Mouse (Mus musculus) ES-E14 (cell line): Measurements from ENCODE around the gene Rnpepl1. TPM values are rescaled to one million over a fixed set of nuclear protein-coding genes. Genes with fewer than 3 reads are reported as not detected.
A peak's percentile ranks its signal among the peaks of the same experiment; 100 is the strongest.

Source experiments
- DNase-seq: peaks from one replicate; pipeline ENCODE4 v3.0.0-alpha.2; 2013; ENCODE audit warnings: low read depth, low spot score
- H3K27ac ChIP-seq: 2 replicates; pipeline ENCODE4 v1.5.1; 2012; ENCODE audit warnings: low read depth, mild to moderate bottlenecking, low read length, moderate library complexity, mixed read lengths; ENCODE audit not compliant: poor library complexity, insufficient read depth, severe bottlenecking
- H3K36me3 ChIP-seq: 2 replicates; pipeline ENCODE4 v1.6.1; 2012; ENCODE audit warnings: mild to moderate bottlenecking, low read length, moderate library complexity, mixed read lengths; ENCODE audit not compliant: control insufficient read depth, poor library complexity, insufficient read depth, severe bottlenecking
- H3K4me1 ChIP-seq, 2 experiments: fragments of 150-350 bp in 1 of 2; sonication (generic) in 1 of 2; 2 replicates each; pipeline ENCODE4 v1.6.1; 2012; ENCODE audit warnings: low read length in 2 of 2, mild to moderate bottlenecking in 1 of 2, mixed read lengths in 1 of 2; ENCODE audit not compliant: control insufficient read depth in 2 of 2, insufficient read depth in 2 of 2, poor library complexity in 1 of 2
- H3K4me3 ChIP-seq, 2 experiments: fragments of 150-350 bp in 1 of 2; sonication (generic) in 1 of 2; 2 replicates each; pipeline ENCODE4 v1.5.1; 2012; ENCODE audit warnings: low read length in 2 of 2, low read depth in 1 of 2, mild to moderate bottlenecking in 1 of 2, mixed read lengths in 1 of 2; ENCODE audit not compliant: insufficient read depth in 1 of 2, poor library complexity in 1 of 2, severe bottlenecking in 1 of 2
- H3K9ac ChIP-seq: 2 replicates; pipeline ENCODE4 v1.6.1; 2012; ENCODE audit warnings: low read depth, mild to moderate bottlenecking, low read length, mixed read lengths; ENCODE audit not compliant: poor library complexity, insufficient read depth, severe bottlenecking
- H3K9me3 ChIP-seq: fragments of 150-350 bp; sonication (generic); 2 replicates; pipeline ENCODE4 v1.6.1; 2012; ENCODE audit warnings: low read depth, mild to moderate bottlenecking, low read length; ENCODE audit not compliant: control insufficient read depth, insufficient read depth
- CHD2 ChIP-seq: IDR thresholded peaks from 2 replicates; pipeline ENCODE4 v1.6.1; 2014; ENCODE audit warnings: mild to moderate bottlenecking, low read depth, low read length, inconsistent platforms
- HCFC1 ChIP-seq: IDR thresholded peaks from 2 replicates; pipeline ENCODE4 v1.6.1; 2012; ENCODE audit warnings: low read length, inconsistent platforms, borderline replicate concordance; ENCODE audit not compliant: insufficient read depth
- MAFK ChIP-seq: IDR thresholded peaks from 2 replicates; pipeline ENCODE4 v1.6.1; 2014; ENCODE audit warnings: mild to moderate bottlenecking, low read depth, low read length, inconsistent platforms; ENCODE audit not compliant: insufficient read depth
- ZC3H11A ChIP-seq: IDR thresholded peaks from 2 replicates; pipeline ENCODE4 v1.6.1; 2012; ENCODE audit warnings: low read depth, mild to moderate bottlenecking, inconsistent platforms, low read length, borderline replicate concordance
- ZNF384 ChIP-seq: IDR thresholded peaks from 2 replicates; pipeline ENCODE4 v1.6.1; 2012; ENCODE audit warnings: low read depth, low read length, inconsistent platforms
- in situ Hi-C, 2 experiments: fragments of 600-800 bp; cut with MboI; formaldehyde crosslinking; loops; one replicate each; pipeline ENCODE4 v1.15.1; 2025; ENCODE audit warnings: low sequenced_read_pairs in 2 of 2, inconsistent platforms in 1 of 2; ENCODE audit not compliant: unreplicated experiment in 2 of 2
- total RNA-seq: library from RNA; depleted of rRNA; stranded (reverse); fragments of 300-350 nt; gene quantifications from 2 replicates; pipeline ENCODE4 v1.2.3, GENCODE M21; 2012

Gene Rnpepl1
- total RNA-seq, 1 experiment, result 15.8 TPM

DNA sequence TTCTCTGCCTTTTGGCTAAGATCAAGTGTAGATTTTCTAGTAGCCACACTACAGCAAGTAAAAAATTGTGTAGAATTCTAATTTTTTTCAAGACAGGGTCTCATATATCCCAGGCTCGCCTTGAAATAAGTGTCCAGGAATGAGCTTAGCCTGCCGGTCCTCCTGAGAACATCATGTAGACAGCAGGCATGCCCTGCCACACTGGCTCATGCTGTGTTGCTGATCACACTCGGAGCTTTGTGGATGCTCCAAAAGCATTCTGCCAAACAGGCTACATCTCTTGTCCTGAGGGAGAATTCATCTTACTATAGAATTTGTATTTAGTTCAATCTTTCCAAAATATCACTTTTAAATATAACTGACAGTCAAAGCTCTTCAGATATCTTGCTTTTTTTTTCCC, 17.8 kb upstream of the Rnpepl1 start:
- Histone ChIP-seq H3K9ac (no peak overlapping the region), H3K4me3 (no peak overlapping the region), H3K9me3 (no peaks in the 10 kb centered on the region), H3K27ac (no peak overlapping the region), H3K4me1 (peaks cover 2 to 3% of the 10 kb centered on the region in 2 experiments; a peak in 2 of 4 replicates), H3K36me3 (no peaks in the 10 kb centered on the region)
- in situ Hi-C loops, result no loop called here
- DNase-seq, result no peak
- TF ChIP-seq ZNF384, result no peak
- TF ChIP-seq CHD2, result no peak
- no peak for TF ChIP-seq ZC3H11A
- TF ChIP-seq HCFC1, result no peak
- no peak for TF ChIP-seq MAFK

DNA sequence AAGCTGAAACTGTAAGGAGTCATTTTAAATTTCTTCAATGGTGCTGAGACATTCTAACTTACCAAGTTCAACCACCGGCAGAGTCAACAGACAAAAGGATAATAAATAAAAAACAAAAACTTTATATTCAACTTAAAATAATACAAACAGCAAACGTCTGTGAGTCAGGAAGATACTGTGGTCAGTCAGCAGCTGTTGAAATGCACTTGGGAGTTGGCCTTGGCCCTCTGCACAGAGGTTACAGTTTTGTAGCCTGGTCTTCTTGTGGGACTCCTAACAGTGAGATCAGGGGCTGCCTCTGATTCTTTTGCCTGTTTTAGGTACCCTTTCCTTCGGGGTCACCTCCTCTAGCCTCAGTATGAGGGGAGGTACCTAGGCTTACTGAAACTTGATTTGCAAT, 16.7 kb upstream of the Rnpepl1 start:
- H3K4me1 ChIP-seq, result peaks cover 1 to 2% of the 10 kb centered on the region in 2 experiments; a peak in 2 of 4 replicates
- no peak overlapping the region for H3K27ac ChIP-seq
- no peaks in the 10 kb centered on the region for H3K36me3 ChIP-seq
- no peak overlapping the region for H3K9ac ChIP-seq
- DNase-seq, result no peak
- in situ Hi-C loops, result no loop called here
- TF ChIP-seq CHD2 (no peak), ZC3H11A (no peak), HCFC1 (no peak), MAFK (no peak), ZNF384 (no peak)
- H3K9me3 ChIP-seq, result no peaks in the 10 kb centered on the region
- H3K4me3 ChIP-seq, result no peak overlapping the region

DNA sequence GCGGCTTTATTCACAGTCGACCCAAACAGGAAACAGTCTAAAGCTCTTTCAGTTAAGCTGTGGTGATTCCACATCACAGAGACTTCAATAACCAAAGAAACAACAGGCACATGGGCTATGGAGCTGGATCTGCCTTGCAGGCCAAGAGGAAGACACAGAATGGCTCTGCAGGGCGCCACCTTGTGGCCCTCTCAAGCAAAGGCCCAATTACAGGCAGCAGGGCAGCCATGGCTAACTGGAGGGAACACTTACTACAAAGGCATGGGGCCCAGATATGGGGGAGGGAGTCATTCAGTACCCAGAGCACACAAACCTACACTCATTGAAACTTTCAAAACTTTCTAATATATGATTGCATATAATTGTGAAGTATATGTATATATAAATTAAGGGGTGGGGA, 15.5 kb upstream of the Rnpepl1 start:
- H3K36me3 ChIP-seq, result no peaks in the 10 kb centered on the region
- H3K9me3 ChIP-seq, result no peaks in the 10 kb centered on the region
- H3K4me3 ChIP-seq, result no peak overlapping the region
- H3K4me1 ChIP-seq, result no peaks in the 10 kb centered on the region
- no peak for TF ChIP-seq HCFC1
- peak; percentile 64; the same call in 1 of the 2 replicates for TF ChIP-seq ZC3H11A
- H3K9ac ChIP-seq, result no peak overlapping the region
- no peak overlapping the region for H3K27ac ChIP-seq
- in situ Hi-C loops, result no loop called here
- DNase-seq, result peak; percentile 87

DNA sequence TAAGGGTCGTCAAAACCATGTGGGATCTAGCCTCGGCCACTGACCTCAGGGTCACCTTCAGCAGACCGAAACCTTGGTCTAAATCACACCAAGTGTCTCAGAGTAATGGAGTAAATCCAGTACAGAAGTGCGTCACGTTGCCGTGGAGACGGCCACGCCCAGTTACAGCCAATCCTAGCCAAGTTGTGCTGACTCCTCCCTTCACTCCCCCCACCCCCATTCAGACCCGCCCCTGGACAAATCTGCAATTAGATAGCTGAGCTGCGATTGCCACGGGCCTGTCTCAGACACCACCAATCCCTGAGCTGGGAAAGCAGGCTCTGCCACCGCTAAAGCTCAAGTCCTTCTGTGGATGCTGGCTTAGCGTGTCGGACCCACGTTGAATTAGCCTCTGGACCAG, 7.8 kb upstream of the Rnpepl1 start, which contains the start of gene Ankmy1:
TSS of gene Ankmy1 (minus strand) at position 121 of the 400 bp plus-strand sequence.
- H3K4me1 ChIP-seq, result peaks cover 0 to 3% of the 10 kb centered on the region in 2 experiments; a peak in 1 of 4 replicates
- in situ Hi-C loops, result no loop called here
- H3K9me3 ChIP-seq, result no peaks in the 10 kb centered on the region
- H3K36me3 ChIP-seq, result no peaks in the 10 kb centered on the region; the same call in 1 of the 2 replicates
- H3K9ac ChIP-seq, result no peak within 1 kb of the TSS
- peak within 1 kb of the TSS; percentile 24 to 37; a peak in 2 of 4 replicates for H3K4me3 ChIP-seq
- no peak within 1 kb of the TSS for H3K27ac ChIP-seq
- TF ChIP-seq HCFC1 (no peak), MAFK (no peak), ZC3H11A (no peak)
- DNase-seq, result peak; percentile 83

DNA sequence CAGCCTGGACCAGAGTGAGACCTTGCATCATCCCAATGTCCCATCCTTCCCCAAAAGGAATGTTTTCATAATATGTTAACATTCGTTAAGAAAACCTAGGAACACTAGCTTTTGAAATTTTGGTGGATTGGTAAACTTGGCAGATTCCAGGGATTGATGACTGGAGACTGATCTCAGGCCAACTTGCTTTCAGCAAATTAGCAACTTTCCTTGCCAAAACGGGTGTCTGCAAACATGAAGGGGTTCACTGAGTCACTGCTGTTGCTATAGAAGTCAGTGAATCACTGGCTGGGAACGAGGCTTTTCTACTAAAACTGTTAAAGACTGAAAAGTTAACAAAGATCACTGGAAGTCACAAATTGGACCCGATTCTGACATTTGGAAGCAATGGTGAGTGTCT, 7.0 kb upstream of the Rnpepl1 start:
- DNase-seq, result no peak
- Histone ChIP-seq H3K9ac (no peak overlapping the region), H3K4me3 (no peak overlapping the region), H3K36me3 (no peaks in the 10 kb centered on the region; the same call in 1 of the 2 replicates), H3K4me1 (peaks cover 0 to 6% of the 10 kb centered on the region in 2 experiments; a peak in 1 of 4 replicates), H3K9me3 (no peaks in the 10 kb centered on the region), H3K27ac (no peak overlapping the region)
- in situ Hi-C loops, result no loop called here
- TF ChIP-seq ZC3H11A (no peak), ZNF384 (no peak), MAFK (no peak), CHD2 (no peak)
